Mouse (Mus musculus): ENCODE measurements around the gene Lyar. TPM values are rescaled to one million over a fixed set of nuclear protein-coding genes. Genes with fewer than 3 reads are reported as not detected.

The Lyar gene
- 1,532 TPM for polyA plus RNA-seq (2014; fragmentation: Illumina TruSeq; extraction: RNeasy Lipid Tissue Mini Kit (QIAGEN cat#74804); ENCODE audit: low read depth, low replicate concordance)

DNA sequence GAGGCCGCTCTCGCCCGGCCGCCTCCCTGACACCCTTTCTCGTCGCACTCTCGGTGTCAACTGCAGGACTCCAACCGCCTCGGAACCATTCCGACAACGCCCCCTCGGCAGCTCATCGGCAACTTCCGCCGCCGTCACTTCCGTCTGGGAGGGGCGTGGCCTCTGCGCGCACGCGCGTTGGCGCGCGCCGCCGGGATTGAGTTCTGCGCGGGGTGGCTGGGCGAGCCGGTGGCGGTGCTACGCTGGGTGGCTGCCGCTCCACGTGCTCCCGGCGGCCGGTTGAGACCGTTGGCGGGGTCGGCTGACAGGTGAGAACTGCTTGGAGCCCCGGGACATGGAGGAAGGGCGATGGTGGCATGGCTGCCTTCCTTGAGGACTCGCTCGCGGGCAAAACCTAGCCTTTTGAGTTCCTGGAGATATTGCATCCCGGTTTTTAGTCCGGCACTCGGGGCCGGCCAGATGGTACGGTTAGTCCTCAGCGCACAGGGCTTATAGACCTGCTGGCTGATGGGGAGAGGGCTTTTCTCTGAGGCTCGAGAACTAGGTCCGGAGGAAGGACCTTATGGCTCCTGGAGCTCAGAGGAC, at the start of gene Lyar, which contains the start of gene Zbtb49:
Lyar (plus strand) TSS at position 143 of the 585 bp plus-strand sequence.
Zbtb49 (minus strand) TSS at position 130 of the 585 bp plus-strand sequence.

DNA sequence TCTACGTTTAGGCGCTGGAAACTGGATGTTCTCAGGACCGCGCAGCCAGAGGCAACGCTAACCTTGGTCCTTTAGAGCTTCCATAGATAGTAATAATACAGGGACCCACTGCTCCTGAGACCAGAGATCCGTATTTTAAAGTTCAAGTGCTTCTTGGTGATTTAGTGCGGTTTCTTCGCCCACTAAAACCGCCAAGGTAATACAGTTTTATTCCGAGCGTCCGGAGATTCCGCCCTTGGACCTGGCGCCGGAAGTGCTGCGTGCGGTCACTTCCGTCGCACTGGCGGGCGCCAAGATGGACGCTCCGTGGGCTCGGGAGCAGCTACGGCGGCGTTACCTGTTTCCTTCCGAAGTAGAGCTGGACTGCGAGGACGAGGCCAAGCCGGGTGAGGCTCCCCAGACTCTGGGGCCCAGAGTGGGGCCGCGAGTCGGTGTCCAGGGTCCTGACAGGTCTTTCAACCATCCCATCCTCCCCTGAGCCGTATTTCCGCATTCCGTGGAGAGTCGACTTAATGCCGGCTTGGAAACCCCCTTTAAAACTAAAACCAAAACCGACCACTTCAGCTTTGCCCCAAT, 39.9 kb downstream of the Lyar start, which contains the start of gene Tmem128:
Tmem128 (plus strand) TSS at position 79 of the 576 bp plus-strand sequence.

DNA sequence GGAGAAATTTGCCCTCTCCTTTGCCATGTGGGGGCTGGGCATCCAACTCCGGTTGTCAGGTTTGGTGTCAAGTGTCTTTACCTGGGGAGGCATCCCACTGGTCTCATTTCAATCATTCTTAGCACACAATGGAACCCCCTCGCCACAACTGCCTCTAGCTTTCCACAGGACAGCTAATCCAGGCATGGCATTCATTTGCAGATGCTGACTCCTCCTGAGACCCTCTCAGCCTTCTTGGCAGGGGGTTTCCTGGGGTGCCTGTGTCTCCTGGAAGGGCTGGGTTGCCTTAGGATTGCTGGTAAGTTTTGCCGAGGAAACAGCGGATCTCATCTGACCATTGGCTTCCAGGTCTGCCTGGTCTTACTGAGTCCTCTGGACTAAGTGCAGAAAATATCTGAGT, 55.5 kb downstream of the Lyar start, which contains the start of gene Otop1:
Otop1 (plus strand) TSS at position 202 of the 400 bp plus-strand sequence.

Other genes starting within 250 kb of the Lyar start
- 53.9 TPM for gene Stx18, start 181.7 kb upstream of the Lyar start, polyA plus RNA-seq (2014; fragmentation: Illumina TruSeq; extraction: RNeasy Lipid Tissue Mini Kit (QIAGEN cat#74804); ENCODE audit: low read depth, low replicate concordance)
- gene Nsg1, start 60.6 kb upstream of the Lyar start, polyA plus RNA-seq (2014; fragmentation: Illumina TruSeq; extraction: RNeasy Lipid Tissue Mini Kit (QIAGEN cat#74804); ENCODE audit: low read depth, low replicate concordance), result 7.8 TPM
- 3.8 TPM for gene Zbtb49, start within 50 bp of the Lyar start, polyA plus RNA-seq (2014; fragmentation: Illumina TruSeq; extraction: RNeasy Lipid Tissue Mini Kit (QIAGEN cat#74804); ENCODE audit: low read depth, low replicate concordance)
- gene Tmem128, start 39.7 kb downstream of the Lyar start, polyA plus RNA-seq (2014; fragmentation: Illumina TruSeq; extraction: RNeasy Lipid Tissue Mini Kit (QIAGEN cat#74804); ENCODE audit: low read depth, low replicate concordance), result 64.7 TPM
- gene Otop1, start 55.5 kb downstream of the Lyar start, polyA plus RNA-seq (2014; fragmentation: Illumina TruSeq; extraction: RNeasy Lipid Tissue Mini Kit (QIAGEN cat#74804); ENCODE audit: low read depth, low replicate concordance), result 1.2 TPM
- gene Drd5, start 98.9 kb downstream of the Lyar start, polyA plus RNA-seq (2014; fragmentation: Illumina TruSeq; extraction: RNeasy Lipid Tissue Mini Kit (QIAGEN cat#74804); ENCODE audit: low read depth, low replicate concordance), result not detected